Mouse (Mus musculus): Measurements from ENCODE around the gene Tgm4.

DNA sequence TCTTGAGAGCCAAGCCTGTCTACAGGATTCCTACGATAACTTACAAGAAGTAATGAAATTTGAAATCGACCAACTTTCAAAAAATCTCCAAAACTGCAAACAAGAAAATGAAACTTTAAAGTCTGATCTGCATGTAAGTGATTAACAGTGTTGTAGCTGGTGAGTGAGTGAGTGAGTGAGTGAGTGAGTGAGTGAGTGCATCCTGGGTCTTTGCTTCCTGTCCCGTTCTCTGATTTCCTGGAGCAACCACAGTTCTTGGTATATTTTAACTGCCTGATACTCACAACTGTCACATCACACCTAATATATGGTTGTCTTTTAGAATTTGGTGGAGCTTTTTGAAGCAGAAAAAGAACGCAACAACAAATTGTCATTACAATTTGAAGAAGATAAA is 35.3 kb upstream of the Tgm4 start:
- no peak for TF ChIP-seq CTCF (IDR thresholded peaks at IDR 0.05; ENCODE audit: low read depth, low read length)
- TF ChIP-seq POLR2A (IDR thresholded peaks at IDR 0.05; ENCODE audit: borderline replicate concordance, low read depth, low read length) = no peak
